Mouse (Mus musculus): ENCODE results near the gene Acat3. TPM values are rescaled to one million over a fixed set of nuclear protein-coding genes. Genes with fewer than 3 reads are reported as not detected.

Gene Acat3
- polyA plus RNA-seq, 2 experiments: 3.9 to 4.4 TPM

GRCm38 (mm10) chr17:12909361-12910280, 30.8 kb downstream of the Acat3 start, which contains the start of gene Pnldc1:
Gene Pnldc1, minus strand, starts transcription at chr17:12910230.
- no peak for DNase-seq (ENCODE audit: low read depth in 3 of 3, low spot score in 3 of 3)
- no peak within 1 kb of the TSS for H3K4me3 ChIP-seq (ENCODE audit: insufficient read depth in 1 of 2, low read depth in 2 of 2, low read length in 2 of 2)
- H3K27ac ChIP-seq: no peak within 1 kb of the TSS
- H3K9ac ChIP-seq (replicated peaks): no peak within 1 kb of the TSS
- peaks cover 0 to under 1% of the 10 kb centered on the region in 2 experiments; a peak in 1 of 4 replicates for H3K4me1 ChIP-seq (replicated peaks; ENCODE audit: control insufficient read depth in 2 of 2, insufficient read depth in 2 of 2, low read length in 1 of 2)
- no peak within 1 kb of the TSS for H3K4me2 ChIP-seq (ENCODE audit: low read depth)
- no peaks in the 10 kb centered on the region for H3K9me3 ChIP-seq (ENCODE audit: control insufficient read depth, low read length)
- TF ChIP-seq CTCF (IDR thresholded peaks at IDR 0.05; ENCODE audit: low read depth): no peak
- TF ChIP-seq EP300 (IDR thresholded peaks at IDR 0.05; ENCODE audit: low read depth): no peak
- H3K27me3 ChIP-seq (ENCODE audit: control insufficient read depth, insufficient read depth, low read length): no peaks in the 10 kb centered on the region
- WGBS (ENCODE audit: insufficient replicate concordance): 77% methylated on average over 35 of the region's 35 CpGs
- ATAC-seq (ENCODE audit: insufficient read depth): no peak
- H3K36me3 ChIP-seq (replicated peaks; ENCODE audit: control insufficient read depth, insufficient read depth, low read depth): peaks cover 36% of the 10 kb centered on the region

- no peak overlapping the region for H3K4me2 ChIP-seq (ENCODE audit: low read depth)
- H3K4me3 ChIP-seq (ENCODE audit: insufficient read depth in 1 of 2, low read depth in 2 of 2, low read length in 2 of 2): no peak overlapping the region
- no peak for ATAC-seq (ENCODE audit: insufficient read depth)
- DNase-seq (ENCODE audit: low read depth in 3 of 3, low spot score in 3 of 3): no peak
- 80% methylated on average over 9 of the region's 9 CpGs for WGBS (ENCODE audit: insufficient replicate concordance)
- H3K4me1 ChIP-seq (replicated peaks; ENCODE audit: control insufficient read depth in 2 of 2, insufficient read depth in 2 of 2, low read length in 1 of 2): no peaks in the 10 kb centered on the region
- no peaks in the 10 kb centered on the region for H3K27me3 ChIP-seq (ENCODE audit: control insufficient read depth, insufficient read depth, low read length)
- no peak overlapping the region for H3K27ac ChIP-seq
- no peak for TF ChIP-seq CTCF (IDR thresholded peaks at IDR 0.05; ENCODE audit: low read depth)
- TF ChIP-seq EP300 (IDR thresholded peaks at IDR 0.05; ENCODE audit: low read depth): no peak
- peaks cover 8% of the 10 kb centered on the region for H3K36me3 ChIP-seq (replicated peaks; ENCODE audit: control insufficient read depth, insufficient read depth, low read depth)
- no peaks in the 10 kb centered on the region for H3K9me3 ChIP-seq (ENCODE audit: control insufficient read depth, low read length)
- H3K9ac ChIP-seq (replicated peaks): no peak overlapping the region
These were observed 34.0 kb downstream of the Acat3 start for GRCm38 (mm10) chr17:12906436-12906835.

DNA sequence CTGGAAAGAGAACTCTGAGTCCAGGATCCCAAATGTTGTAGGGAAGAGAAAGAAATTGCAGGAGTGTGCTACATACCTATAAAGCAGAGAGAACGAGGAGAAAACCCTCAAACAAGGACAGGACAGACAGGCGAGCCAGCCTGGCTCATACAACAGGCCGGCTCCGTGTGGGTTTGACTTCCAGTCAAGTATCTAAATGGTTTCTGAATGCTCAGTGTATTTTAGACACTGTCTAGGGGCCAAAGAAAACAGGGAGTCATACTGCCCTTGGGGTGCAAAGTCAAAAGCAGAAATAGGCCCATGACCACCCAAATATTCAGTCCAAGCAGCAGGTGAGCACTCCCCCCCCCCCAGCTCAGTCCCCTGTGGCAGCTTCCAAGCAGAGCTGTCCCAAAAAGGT, 34.6 kb downstream of the Acat3 start:
- H3K27ac ChIP-seq: no peak overlapping the region
- no peaks in the 10 kb centered on the region for H3K27me3 ChIP-seq (ENCODE audit: control insufficient read depth, insufficient read depth, low read length)
- no peak overlapping the region for H3K9ac ChIP-seq (replicated peaks)
- 86% methylated on average over 4 of the region's 4 CpGs for WGBS (ENCODE audit: insufficient replicate concordance)
- TF ChIP-seq CTCF (IDR thresholded peaks at IDR 0.05; ENCODE audit: low read depth): no peak
- TF ChIP-seq EP300 (IDR thresholded peaks at IDR 0.05; ENCODE audit: low read depth): no peak
- no peak for ATAC-seq (ENCODE audit: insufficient read depth)
- no peaks in the 10 kb centered on the region for H3K4me1 ChIP-seq (replicated peaks; ENCODE audit: control insufficient read depth in 2 of 2, insufficient read depth in 2 of 2, low read length in 1 of 2)
- no peak overlapping the region for H3K4me2 ChIP-seq (ENCODE audit: low read depth)
- DNase-seq (ENCODE audit: low read depth in 3 of 3, low spot score in 3 of 3): no peak
- H3K4me3 ChIP-seq (ENCODE audit: insufficient read depth in 1 of 2, low read depth in 2 of 2, low read length in 2 of 2): no peak overlapping the region
- peaks cover 2% of the 10 kb centered on the region for H3K36me3 ChIP-seq (replicated peaks; ENCODE audit: control insufficient read depth, insufficient read depth, low read depth)
- no peaks in the 10 kb centered on the region for H3K9me3 ChIP-seq (ENCODE audit: control insufficient read depth, low read length)

DNA sequence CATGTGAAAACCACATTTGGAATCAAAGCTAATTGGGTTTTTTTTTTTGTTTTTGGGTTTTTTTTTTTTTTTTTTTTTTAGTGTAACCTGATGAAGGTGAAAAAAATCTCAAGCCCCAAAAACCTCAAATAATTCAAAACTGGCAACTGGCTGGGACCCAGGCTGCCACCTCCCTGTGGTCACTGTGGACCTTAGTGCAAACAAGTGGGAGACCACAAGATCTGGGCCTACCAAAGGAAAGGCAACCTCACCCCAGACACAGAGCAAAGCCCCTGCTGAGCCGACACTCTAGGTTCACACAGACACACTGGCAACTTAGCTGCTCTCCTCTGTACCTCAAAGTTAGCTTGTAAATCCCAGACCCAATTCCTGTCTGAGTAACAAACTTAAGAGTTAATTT, 36.1 kb downstream of the Acat3 start:
- DNase-seq (ENCODE audit: low read depth in 3 of 3, low spot score in 3 of 3): no peak
- Histone ChIP-seq H3K9ac (replicated peaks) (no peak overlapping the region), H3K9me3 (ENCODE audit: control insufficient read depth, low read length) (no peaks in the 10 kb centered on the region), H3K4me2 (ENCODE audit: low read depth) (no peak overlapping the region), H3K27ac (no peak overlapping the region), H3K4me3 (ENCODE audit: insufficient read depth in 1 of 2, low read depth in 2 of 2, low read length in 2 of 2) (no peak overlapping the region), H3K4me1 (replicated peaks; ENCODE audit: control insufficient read depth in 2 of 2, insufficient read depth in 2 of 2, low read length in 1 of 2) (no peaks in the 10 kb centered on the region), H3K36me3 (replicated peaks; ENCODE audit: control insufficient read depth, insufficient read depth, low read depth) (no peaks in the 10 kb centered on the region; the same call in 1 of the 2 replicates), H3K27me3 (ENCODE audit: control insufficient read depth, insufficient read depth, low read length) (no peaks in the 10 kb centered on the region)
- no peak for ATAC-seq (ENCODE audit: insufficient read depth)
- TF ChIP-seq CTCF (IDR thresholded peaks at IDR 0.05; ENCODE audit: low read depth) (no peak), EP300 (IDR thresholded peaks at IDR 0.05; ENCODE audit: low read depth) (no peak)
- 76% methylated on average over 1 of the region's 1 CpGs for WGBS (ENCODE audit: insufficient replicate concordance)

Data from liver, embryonic 14.5 days (tissue).